Mouse (Mus musculus) small intestine, adult 2 months (tissue): ENCODE measurements around the gene Dffa. TPM values are rescaled to one million over a fixed set of nuclear protein-coding genes. Genes with fewer than 3 reads are reported as not detected.
"Not testable (repeated sequence)": the region's sequence is repeated elsewhere in the genome, so short reads cannot be mapped to it uniquely, and the experiment has no call there.

Experiments
- H3K27ac ChIP-seq: fragments of 200-500 bp; 2 replicates; pipeline ENCODE4 v1.5.1; 2012; ENCODE audit warnings: low read depth, low read length, control low read depth, inconsistent platforms; ENCODE audit not compliant: insufficient read depth
- H3K27me3 ChIP-seq: fragments of 200-500 bp; 2 replicates; pipeline ENCODE4 v1.6.1; 2012; ENCODE audit warnings: mild to moderate bottlenecking, moderate library complexity, low read length, inconsistent platforms; ENCODE audit not compliant: control insufficient read depth, insufficient read depth
- H3K36me3 ChIP-seq: fragments of 200-500 bp; 2 replicates; pipeline ENCODE4 v1.6.1; 2012; ENCODE audit warnings: mild to moderate bottlenecking, low read length, control low read depth, inconsistent platforms; ENCODE audit not compliant: control insufficient read depth, insufficient read depth
- H3K4me1 ChIP-seq: fragments of 200-500 bp; 2 replicates; pipeline ENCODE4 v1.6.1; 2012; ENCODE audit warnings: low read length, inconsistent platforms, mixed read lengths; ENCODE audit not compliant: control insufficient read depth, insufficient read depth, insufficient read length
- H3K4me3 ChIP-seq: fragments of 200-500 bp; 2 replicates; pipeline ENCODE4 v1.5.1; 2012; ENCODE audit warnings: low read depth, mild to moderate bottlenecking, control low read depth, inconsistent platforms, low read length, moderate library complexity
- CTCF ChIP-seq: fragments of 200-500 bp; IDR thresholded peaks from 2 replicates; pipeline ENCODE4 v1.5.1; 2012; ENCODE audit warnings: low read depth, mild to moderate bottlenecking, control low read depth, inconsistent platforms, low read length, moderate library complexity, mixed read lengths; ENCODE audit not compliant: insufficient replicate concordance, insufficient read length; ENCODE audit errors: extremely low read depth
- POLR2A ChIP-seq: fragments of 200-500 bp; IDR thresholded peaks from 2 replicates; pipeline ENCODE4 v1.6.1; 2012; ENCODE audit warnings: low read depth, mild to moderate bottlenecking, control low read depth, inconsistent platforms, low read length, moderate library complexity
- WGBS: fragments of 180-500 bp; shearing (Covaris S2); methylation state at CpG from one replicate; pipeline ENCODE4 v1.1.7; 2018; 5-methylcytosine and 5-hydroxymethylcytosine counted together
- polyA plus RNA-seq: library from polyadenylated mRNA; depleted of rRNA; stranded (reverse); fragments of >200 nt; gene quantifications from 2 replicates; pipeline ENCODE4 v1.2.3, GENCODE M21; 2012

The Dffa gene
- polyA plus RNA-seq, 1 experiment, result 13.7 TPM

DNA sequence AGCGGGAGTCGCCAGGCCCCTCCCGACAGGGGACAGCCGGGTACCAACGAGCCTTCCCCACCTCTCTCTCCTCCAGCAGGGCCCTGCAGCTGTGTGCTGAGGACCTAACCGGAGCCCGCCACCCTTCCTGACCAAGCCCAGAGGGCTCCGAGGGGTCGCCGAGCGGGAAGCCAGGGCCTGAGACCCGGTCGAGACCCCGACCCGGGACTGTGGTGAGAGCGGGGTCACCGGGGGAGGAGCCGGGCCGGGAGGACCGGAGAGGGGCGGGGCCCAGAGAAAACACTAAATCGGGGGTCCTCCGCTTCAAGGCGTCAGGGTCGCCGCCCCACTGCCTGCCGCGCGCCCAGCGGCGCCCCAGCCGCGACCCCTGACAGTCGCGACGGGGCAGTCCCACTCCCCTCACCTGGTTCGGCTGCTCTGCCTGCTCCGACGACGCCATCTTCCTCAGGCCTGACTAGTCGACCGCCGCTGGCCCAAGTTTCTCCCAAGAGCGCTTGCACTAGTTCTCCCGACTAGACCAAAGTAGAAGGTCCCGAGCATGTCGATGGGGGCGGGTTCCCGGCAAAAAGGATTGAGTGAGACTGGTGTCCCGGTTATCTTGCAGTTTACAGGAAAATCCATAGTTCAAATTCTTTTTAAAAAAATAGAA lies 4.5 kb upstream of the Dffa start, which contains the start of gene Pex14:
Pex14 (minus strand) TSS at position 508 of the 649 bp plus-strand sequence.
- Histone ChIP-seq H3K27me3 (no peaks in the 10 kb centered on the region), H3K4me3 (peak within 1 kb of the TSS; percentile 99), H3K27ac (no peak within 1 kb of the TSS), H3K36me3 (no peaks in the 10 kb centered on the region), H3K4me1 (peaks cover 8% of the 10 kb centered on the region; the same call in 1 of the 2 replicates)
- TF ChIP-seq CTCF, result no peak
- TF ChIP-seq POLR2A, result peak; percentile 43; the same call in 1 of the 2 replicates
- WGBS, result under 1% methylated on average over 50 of the region's 50 CpGs

DNA sequence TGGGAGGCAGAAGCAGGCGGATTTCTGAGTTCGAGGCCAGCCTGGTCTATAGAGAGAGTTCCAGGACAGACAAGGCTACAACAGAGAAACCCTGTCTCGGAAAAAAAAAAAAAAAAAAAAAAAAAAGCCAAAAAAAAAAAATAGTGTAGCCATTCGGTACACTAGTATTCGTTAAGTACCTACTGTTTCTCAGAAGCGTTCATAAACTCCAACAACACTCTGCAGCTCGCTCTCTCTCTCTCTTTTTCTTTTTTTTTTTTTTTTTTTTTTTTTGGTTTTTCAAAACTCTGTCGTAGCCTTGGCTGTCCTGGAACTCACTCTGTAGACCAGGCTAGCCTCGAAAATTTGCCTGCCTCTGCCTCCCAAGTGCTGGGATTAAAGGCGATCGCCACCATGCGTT lies 3.5 kb upstream of the Dffa start:
- H3K27me3 ChIP-seq, H3K36me3 ChIP-seq, H3K4me3 ChIP-seq, H3K27ac ChIP-seq, H3K4me1 ChIP-seq: not testable (repeated sequence)
- WGBS, result 82% methylated on average over 12 of the region's 12 CpGs

DNA sequence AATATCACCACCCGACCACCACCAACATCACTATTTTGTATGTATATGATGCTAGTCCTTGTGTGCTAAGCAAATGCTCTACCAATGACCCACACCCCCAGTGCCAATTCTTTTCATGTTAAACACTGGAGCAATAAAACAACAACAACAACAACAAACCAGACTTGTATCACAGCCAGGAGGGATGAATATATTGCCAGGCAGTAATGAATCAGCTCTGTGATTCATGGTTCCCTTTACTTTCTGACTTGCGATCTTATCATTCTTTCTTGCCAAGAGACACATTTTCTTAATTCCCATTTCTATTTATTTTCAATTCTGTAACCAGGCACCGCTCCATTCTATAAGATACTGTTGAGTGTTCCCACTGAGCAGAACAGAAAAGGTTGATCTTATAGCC lies 2.5 kb upstream of the Dffa start:
- Histone ChIP-seq H3K4me3 (no peak overlapping the region), H3K27ac (no peak overlapping the region), H3K4me1 (peaks cover 9% of the 10 kb centered on the region; the same call in 1 of the 2 replicates), H3K27me3 (no peaks in the 10 kb centered on the region), H3K36me3 (peaks cover 3% of the 10 kb centered on the region)
- TF ChIP-seq CTCF (no peak), POLR2A (no peak)
- 84% methylated on average over 3 of the region's 3 CpGs for WGBS

DNA sequence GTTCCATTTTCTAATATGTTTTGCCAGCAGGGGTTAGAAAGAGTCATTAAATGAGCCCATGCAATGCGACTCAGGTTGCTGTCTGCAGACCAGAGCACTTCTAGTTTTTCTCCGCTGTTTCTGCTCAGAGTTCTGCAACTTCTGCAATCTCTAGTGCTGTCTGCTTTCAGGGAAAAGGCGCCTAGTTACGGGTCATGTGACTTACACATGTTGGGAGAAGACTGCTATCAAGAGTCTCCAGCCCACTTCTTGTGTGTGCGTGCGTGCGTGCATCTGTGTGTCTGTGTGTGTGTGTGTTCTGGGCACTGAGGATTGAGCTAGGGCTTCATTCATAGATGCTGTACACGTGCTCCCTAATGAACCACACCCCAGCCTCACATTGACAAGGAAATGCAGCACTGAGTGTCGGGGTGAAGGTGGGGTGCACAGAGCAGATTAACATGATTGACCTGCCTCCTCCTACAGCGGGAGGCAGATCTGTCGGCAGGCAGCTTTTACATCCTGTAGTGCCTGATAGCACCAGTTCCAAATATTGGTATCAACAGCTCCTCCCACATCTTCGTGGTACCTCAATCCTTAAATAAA lies 16.1 kb downstream of the Dffa start:
- not testable (repeated sequence) for H3K27me3 ChIP-seq, H3K27ac ChIP-seq, H3K4me3 ChIP-seq, H3K4me1 ChIP-seq
- peaks cover 25% of the 10 kb centered on the region for H3K36me3 ChIP-seq
- 74% methylated on average over 12 of the region's 12 CpGs for WGBS

DNA sequence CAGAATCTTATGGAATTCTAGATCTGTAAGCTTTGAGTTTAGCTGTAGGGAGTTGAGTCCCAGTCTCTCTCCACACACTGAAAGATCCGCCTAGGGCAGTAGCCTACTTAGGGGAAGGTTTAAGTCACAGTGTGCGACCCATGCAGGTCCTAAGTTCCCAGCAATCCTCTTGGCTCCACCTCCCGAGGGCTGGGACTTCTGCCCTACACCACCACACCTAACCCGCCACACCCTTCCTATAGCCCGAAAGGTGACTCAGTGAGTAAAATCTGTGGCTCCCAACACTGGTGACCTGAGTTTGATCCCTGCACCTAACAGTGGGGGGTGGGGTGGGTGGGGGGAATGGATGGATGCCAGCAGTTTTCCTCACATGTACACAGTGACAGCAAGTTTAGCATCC lies 19.5 kb downstream of the Dffa start:
- Histone ChIP-seq H3K27ac (no peak overlapping the region), H3K27me3 (no peaks in the 10 kb centered on the region), H3K4me3 (no peak overlapping the region), H3K36me3 (peaks cover 13% of the 10 kb centered on the region), H3K4me1 (peaks cover 2% of the 10 kb centered on the region)
- 36% methylated on average over 5 of the region's 5 CpGs for WGBS
- no peak for TF ChIP-seq POLR2A
- TF ChIP-seq CTCF, result no peak

DNA sequence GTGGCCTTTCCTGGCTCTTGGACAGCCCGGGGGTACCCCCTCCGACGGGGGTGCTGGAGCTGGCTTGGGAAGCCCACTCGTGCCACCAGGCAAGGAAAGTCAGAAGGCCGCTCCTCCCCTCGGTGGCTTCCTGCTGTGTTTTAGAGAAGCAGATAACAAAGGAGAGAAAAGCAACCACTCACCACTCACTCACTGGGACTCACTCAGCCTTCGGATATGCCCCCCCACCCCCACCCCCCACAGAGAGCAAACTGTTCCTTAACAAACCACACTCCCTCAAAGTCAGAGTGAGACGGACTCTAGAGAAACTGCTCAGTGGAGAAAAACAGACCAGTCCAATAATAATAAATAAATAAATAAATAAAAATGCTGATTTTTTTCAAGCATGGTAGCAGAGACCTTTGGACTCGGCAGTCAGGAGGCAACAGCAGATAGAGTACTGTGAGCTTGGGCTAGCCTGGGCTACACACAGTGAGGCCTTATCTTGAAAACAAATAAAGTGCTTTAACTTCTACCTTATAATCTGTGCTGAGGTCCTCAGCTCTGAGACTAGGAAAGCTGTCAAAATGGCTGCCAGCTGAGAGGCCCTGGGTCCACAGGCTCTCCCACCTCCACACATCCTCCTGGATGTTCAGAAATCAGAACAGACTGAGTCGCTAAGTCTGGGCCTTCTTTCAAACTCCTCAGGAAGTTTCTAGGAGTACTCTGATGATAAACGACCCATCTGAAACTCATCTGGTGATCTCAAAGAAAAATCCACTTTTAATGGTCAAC lies 21.6 kb downstream of the Dffa start:
- no peaks in the 10 kb centered on the region for H3K27me3 ChIP-seq
- TF ChIP-seq POLR2A (no peak), CTCF (no peak)
- 79% methylated on average over 11 of the region's 11 CpGs for whole genome bisulfite sequencing
- peaks cover 4% of the 10 kb centered on the region; the same call in 1 of the 2 replicates for H3K36me3 ChIP-seq
- peaks cover 2% of the 10 kb centered on the region for H3K4me1 ChIP-seq
- H3K27ac ChIP-seq, result no peak overlapping the region
- H3K4me3 ChIP-seq, result no peak overlapping the region

DNA sequence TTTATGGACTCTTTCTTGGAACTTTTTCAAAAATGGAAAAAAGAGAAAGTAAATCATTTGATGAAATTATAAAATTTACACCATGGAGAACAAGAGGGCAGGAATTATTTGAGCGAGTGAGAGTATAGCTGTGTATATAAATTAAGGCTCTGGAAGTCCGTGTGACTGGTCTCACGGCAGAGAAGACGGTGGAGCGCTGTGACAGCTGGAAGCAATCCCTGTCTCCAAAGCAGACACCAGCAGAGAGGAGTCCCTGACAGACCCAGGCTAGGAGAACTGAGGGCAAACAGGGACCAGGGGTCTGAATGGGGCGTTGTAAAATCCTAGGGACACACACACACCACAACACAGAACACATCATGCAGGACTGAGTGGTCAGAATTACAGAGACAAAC lies 22.2 kb downstream of the Dffa start:
- Histone ChIP-seq H3K27me3 (no peaks in the 10 kb centered on the region), H3K27ac (no peak overlapping the region), H3K4me3 (no peak overlapping the region), H3K36me3 (peaks cover 2% of the 10 kb centered on the region; the same call in 1 of the 2 replicates), H3K4me1 (peaks cover 2% of the 10 kb centered on the region)
- WGBS, result 85% methylated on average over 6 of the region's 6 CpGs
- TF ChIP-seq POLR2A (no peak), CTCF (no peak)
